Mouse (Mus musculus) right cerebral cortex, adult 18-20 months (tissue): Measurements from ENCODE around the gene Atp1a1.
A peak's percentile ranks its signal among the peaks of the same experiment; 100 is the strongest.

Source experiments
- DNase-seq: peaks from one replicate; pipeline ENCODE4 v3.0.0; 2022; ENCODE audit warnings: mixed read lengths

Atp1a1 gene

DNA sequence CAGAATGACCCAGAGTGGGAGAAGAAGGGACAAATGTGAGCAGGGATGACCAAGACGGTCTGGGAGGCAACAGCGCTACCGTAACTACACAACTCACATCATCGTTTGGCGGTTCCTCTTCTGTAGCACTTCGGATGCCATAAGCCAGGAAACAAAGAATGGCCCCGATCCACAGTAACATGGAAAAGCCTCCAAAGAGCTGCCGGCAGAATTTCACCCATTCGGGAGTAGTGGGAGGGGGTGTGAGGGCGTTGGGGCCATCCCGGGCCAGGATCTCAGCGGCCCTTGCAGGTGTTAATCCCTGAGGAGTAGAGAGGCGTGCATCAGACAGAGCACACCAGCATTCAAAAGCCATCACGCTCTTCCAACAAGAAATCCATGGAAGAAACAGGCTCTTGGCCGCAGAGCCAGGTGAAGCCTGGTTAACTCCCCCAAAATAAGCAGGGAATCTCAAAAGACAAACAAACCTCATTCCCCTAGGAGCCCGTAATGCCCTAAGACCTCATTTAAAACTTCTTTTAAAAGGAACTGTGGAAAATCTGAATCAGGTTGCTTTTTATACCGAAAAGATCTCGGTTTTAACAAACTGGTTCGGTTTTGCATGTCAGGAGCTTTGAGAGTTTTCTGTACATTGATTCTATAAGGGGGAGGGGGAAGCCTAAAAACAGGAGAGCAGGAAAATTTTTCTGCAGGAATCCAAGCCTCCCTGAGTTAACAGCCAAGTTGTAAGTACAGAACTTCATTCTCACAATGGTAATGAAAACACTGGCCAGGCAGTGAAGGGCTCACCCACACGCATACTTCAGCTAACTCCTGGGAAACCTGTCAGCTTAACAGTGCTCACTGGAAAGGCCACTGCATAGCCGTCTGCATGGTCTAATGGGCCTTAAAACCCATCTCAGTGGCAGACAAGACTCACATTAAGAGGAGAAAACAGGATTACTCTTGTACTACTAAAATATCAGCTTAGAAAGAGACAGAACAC lies 11.9 kb downstream of the Atp1a1 start:
- DNase-seq: no peak

DNA sequence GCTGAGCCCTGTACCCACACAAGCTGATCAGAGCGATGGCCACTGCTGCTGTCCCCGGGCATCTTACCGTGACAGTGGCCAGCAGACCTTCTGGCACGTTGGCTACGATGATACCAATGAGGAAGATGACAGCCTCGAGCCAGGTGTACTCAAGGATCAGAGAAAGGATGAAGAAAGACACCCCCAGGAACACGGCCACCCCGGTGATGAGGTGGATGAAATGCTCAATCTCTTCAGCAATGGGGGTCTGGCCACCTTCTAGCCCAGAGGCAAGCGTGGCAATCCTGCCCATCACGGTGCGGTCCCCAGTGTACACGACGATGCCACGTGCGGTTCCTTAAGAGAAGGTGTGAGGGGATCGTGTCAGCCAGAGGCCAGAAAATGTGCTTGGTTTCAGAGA lies 14.1 kb downstream of the Atp1a1 start:
- DNase-seq: no peak

DNA sequence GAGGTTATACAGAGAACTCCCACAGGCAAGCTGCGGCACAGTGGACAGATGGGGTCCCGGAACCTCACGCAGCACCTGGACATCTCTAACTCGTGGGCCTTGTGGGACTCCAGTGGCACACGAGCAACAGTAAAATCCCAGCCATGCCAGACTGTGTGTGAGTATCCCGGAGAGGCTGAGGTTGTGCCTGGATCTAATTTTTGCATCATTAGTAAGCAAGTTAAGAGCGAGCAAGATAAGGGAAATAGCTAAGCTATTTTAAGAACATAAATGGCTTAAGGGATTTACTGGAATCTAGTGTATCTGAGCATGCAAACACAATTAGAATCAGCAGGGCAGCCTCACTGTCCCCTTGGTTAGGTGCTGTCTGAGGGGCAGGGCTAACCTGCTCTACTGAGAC lies 16.2 kb downstream of the Atp1a1 start:
- DNase-seq: no peak

DNA sequence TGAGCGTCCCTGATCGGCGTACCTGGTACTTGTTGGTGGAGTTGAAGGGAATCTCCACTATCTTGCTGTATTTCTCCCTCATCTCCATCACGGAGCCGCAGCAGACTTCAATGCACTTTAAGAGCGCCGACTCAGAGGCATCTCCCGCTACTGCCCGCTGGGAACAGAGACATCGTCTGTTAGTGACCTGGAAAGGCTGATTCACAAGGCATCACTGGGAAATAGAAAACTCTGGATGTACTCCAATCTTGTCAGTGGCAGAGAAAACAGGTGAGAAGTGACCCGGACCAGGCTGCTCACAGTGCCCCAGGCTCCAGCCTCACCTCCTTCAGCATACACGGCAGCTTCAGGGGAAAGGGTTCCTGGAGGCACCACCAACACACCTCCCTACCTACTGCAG lies 17.7 kb downstream of the Atp1a1 start:
- DNase-seq: no peak

DNA sequence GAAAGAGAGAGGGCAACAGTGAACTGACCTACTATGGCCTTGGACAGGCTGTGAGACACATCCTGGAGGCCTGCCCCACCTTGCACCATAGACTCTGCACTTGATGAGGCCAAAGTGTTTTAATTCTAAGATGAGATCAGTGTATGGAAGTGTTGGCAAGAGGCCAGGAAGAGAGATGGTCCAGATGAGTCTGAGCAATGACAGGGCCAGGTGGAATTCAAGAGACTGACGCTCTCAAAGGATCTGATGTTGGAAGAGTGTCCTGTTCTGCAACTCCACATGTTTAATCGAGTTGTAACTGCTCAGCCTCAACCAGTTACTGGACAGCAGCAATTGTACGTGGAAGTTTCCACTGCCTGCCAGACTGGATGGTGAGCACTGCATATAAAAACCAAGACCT lies 26.4 kb downstream of the Atp1a1 start:
- DNase-seq: no peak

DNA sequence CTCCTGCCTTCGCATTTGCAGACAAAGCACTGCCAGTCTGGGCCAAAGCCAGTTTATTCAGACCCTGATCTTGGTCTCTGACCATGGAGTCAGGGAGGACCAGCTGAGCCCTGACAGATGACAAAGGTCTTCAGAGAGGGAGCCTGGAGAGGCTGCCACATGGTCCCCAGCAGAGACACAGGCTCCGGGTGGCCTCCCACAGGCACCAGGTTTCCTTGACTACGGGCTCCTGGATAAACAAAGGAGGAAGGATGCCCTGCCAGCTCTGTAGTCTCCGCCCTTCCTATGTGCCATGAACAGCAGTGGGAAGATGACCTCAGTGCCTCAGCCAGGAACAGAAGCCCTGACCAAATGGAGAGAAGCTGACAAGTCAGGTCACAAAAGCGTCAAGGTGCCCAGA lies 27.1 kb downstream of the Atp1a1 start:
- DNase-seq: peak; percentile 55

DNA sequence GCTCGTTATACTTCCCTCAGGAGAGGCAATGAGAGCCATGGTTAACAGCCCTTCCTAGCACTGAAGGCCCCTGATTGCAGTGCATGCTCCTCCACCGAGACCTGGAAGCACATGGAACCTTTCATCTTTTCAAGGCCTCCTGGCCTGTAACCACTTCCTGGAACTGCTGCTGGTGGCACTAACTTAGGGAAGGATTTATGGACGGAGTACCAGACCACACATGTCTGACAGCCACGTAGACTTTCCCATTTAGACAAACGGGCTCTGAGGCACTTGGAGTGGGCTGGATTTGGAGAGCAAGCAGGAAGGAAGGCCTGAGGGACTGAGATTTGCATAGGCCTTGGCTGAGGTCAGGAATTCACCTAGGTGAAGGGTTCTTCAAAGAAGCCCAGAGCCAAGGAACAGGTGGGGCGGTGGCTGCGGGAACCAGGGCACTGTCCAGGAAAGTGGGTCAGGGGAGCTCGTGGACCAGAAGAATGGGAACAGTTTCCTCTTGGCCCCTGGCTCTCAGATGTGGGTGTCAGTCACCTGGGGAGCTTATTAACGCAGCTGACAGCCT lies 28.9 kb downstream of the Atp1a1 start:
- DNase-seq: no peak

DNA sequence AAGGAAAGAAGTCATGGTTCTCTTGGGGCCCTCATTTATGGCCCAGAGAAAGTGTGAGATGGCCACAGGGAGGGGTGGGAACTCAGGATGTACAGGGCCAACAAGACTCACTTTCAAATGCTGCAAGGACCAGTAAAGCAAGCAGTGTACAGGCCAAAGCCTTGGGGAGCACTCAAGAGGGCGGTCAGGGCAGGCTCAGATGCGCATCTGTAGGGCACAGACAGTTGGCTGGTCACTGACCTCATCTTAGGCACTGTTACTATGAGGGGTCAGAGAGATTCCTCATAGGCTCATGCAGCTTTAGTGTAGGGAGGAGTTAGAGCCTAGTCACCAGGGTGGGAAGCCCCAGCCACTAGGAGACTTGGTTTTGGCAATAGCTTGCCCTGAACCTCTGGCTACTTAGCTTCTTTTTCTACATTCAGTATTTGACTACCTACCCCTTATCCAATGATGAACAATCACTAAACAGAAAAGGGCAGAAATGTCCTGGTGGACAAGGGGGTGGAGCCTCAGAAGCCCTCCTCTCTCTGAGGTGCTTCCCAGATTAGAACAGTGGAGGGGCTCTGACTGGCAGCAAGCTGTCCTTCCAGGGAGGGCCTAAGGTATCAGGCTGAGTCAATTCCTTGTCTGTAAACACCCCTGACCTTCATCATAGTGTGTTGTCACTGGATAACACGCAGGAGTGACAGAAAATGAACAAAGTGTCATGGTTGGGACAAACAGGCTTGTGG lies 29.9 kb downstream of the Atp1a1 start:
- no peak for DNase-seq

DNA sequence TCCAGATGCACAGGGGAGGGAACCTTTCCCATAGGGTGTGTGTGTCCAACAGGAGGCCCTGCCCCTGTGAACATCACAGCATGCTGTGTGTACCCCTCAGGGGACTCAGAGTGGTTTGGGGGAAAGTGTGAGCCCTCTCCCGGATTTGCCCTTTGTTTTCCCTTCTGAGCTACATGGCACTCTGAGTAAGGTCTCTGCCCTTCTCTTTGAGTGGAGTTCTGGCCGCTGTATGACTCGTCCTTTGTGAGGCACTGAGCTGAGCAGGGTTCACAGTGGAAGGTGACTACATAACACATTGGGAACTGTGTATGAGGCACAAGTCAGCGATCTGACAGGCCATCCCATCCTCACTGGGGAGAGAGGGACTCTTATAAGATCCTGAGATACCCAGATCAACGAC lies 31.5 kb downstream of the Atp1a1 start:
- no peak for DNase-seq

DNA sequence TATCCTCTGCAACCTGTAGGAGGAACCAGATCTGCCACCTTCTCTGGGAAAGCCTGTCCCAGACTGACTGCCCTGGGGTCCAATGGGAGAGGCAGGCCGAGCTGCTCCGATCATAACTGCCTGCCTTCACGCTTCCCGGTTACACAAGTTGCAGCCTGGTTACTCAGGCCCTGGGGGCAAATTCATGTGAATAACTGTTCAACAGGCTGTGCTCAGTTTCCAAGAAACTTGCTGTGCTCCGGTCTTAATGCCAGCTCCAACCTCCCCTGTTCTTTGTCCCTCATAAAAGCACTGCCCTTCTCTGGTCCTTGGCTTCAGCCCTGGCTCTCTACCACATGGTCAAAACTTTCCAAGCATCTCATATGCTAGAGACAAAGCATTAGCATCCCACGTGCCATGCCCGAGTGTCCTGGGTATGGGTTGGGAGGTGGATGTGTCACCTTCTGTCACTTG lies 32.3 kb downstream of the Atp1a1 start:
- DNase-seq: no peak

DNA sequence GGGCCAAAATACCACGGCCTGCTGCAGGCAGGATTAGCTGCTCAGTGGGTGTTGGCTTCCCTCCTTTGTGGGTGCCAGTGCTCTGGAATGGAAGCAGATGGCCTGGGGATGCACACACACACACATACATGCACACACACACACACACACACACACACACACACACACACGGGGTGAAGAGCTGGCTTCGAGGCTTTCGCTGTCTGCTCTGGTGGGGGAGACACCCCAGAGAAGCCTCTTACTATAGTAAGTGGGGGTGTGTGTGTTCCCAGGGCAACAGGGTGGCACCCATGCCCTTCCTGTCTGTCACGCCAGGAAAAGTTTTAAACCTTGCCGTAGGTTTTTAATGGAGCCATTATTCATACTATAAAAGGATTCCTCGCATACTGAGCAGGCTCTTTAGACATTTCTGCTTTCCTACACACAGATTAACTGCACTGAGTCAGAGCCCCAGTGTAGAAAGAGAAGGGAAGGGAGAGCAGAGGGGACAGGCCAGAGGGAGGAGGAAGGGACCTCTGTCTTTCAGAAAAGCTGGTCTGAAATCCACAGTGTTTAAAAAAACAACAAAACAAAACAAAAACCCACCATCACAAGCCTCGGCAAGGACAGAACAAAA lies 32.9 kb downstream of the Atp1a1 start:
- DNase-seq: no peak

DNA sequence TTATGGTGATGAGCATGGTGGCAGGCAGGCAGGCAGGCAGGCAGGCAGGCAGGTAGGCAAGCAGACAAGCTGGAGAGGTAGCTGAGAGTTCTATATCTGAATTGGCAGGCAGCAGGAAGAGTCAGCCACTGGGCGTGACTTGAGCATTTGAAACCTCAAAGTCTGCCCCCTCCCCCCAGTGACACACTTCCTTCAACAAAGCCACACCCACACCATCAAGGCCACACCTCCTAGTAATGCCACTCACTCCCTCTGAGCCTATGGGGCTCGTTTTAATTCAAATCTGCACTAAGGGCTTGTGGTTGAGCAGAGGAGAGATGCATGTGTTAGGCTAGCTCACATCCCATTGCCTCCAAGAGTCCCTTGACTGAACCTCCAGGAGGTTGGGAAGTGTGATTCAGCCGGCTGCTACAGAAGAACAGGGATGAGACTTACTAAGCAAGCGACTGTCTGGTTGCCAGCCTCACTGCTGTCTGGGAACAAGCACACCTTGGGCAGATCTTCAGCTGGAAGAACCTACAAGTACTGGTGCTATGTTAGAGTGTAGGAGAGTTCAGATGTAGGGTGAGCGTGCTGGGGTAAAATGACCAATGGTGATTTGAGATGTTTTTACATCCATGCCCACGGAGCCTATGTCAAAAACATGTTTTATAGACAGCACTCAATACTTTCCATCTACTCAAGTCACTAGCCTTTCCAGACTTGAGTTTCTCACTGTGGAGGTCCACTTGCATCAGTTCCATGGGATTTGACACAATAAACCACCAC lies 33.6 kb downstream of the Atp1a1 start:
- DNase-seq: no peak

DNA sequence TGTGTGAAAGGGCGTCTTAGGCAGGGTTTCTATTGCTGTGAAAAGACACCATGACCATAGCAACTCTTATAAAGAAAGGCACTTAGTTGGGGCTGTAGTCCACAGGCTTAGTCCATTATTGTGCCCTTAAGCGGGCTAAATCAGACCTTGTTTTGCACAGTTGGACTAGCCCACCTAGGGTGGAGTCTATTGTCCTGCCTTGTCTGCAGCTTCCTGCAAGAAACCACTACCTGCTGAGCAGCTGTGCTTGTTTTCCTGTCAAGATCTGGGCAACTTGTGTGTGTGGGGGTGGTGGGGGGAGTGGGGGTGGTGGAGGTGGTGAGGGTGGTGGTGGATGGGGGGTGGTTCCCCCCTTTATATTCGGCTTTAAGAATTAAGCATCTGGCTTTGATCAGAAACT lies 34.2 kb downstream of the Atp1a1 start:
- DNase-seq: no peak

DNA sequence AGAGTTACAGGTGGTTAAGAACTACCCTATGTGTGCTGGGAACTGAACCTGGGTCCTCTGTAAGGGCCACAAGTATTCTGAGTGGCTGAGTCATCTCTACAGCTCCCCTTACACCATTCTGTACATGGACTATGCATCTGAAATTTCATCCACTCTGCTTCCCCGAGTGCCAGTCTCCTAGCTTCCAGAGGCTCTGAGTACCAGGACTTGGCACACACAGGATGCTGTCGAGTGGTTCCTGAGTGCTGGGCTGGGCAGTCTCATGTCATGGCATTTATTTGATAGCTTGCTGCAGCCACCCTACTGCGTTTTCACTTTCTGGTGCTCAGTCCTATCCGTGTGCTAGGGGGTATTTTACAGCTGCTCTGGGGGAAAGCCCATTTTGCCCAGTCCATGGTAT lies 35.9 kb downstream of the Atp1a1 start:
- no peak for DNase-seq

DNA sequence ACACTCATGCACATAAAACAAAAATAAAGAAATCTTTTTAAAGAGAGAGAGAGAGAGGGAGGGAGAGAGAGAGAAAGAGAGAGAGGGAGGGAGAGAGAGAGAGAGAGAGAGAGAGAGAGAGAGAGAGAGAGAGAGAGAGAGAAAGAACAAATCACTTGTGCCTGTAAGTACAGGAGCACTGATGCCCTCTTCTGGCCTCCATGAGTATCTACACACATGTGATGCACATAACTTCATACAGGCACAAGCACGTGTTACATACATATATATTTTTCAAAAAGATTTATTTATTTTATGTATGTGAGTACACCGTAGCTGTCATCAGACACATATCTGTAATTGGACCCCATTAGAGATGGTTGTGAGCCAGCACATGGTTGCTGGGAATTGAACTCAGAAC lies 40.5 kb downstream of the Atp1a1 start:
- DNase-seq: no peak

DNA sequence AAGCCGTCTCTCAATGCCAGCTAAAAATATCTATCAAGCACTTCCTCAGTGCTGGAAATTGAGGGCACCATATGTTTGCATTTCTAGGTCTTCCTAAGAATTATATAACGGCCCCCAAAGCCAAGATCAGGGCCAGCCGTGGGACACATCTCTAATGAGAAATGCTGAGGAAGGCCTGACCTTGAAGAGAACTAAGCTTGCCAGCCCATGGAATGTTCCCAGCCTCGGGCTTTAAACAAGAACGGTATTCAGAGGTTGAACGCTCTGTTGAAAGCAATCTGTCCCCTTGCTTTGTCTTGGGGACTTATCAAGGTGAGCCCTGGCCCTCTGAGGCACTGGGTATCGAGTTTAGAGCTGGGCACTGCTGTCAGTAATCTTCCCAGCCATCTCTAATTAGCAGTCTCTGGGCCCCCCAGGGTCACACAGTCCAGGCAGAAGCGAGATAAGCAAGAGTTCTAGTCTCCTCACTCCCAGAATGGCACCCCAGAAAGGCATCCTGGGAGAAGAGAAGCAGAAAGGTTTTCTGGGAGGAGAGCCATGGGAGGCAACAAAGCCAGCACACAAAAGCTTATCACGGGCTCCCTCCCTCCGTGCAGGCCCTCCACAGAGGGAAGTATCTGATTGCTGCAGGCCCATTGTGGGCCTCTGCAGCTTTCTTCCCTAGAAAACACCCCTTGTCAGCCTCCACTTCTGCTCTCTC lies 41.8 kb downstream of the Atp1a1 start:
- DNase-seq: no peak

DNA sequence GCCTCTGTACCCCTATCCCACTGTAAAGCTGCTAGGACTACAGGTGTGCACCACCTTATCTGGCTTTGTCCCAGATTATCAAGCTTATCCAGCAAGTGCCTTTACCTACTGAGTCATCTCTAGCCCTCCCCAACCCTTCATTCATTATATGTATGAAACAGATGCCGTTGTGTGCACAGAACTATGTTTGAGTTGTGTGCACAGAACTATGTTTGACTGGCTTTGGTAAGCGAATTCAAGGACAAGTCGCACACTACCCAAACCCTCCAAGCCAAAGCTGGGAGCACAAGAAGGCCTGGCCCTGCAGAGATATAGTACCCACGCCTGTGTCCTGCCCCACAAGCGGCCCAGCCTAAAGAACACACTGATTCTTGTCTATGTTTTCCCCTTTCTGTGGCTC lies 42.5 kb downstream of the Atp1a1 start:
- no peak for DNase-seq

DNA sequence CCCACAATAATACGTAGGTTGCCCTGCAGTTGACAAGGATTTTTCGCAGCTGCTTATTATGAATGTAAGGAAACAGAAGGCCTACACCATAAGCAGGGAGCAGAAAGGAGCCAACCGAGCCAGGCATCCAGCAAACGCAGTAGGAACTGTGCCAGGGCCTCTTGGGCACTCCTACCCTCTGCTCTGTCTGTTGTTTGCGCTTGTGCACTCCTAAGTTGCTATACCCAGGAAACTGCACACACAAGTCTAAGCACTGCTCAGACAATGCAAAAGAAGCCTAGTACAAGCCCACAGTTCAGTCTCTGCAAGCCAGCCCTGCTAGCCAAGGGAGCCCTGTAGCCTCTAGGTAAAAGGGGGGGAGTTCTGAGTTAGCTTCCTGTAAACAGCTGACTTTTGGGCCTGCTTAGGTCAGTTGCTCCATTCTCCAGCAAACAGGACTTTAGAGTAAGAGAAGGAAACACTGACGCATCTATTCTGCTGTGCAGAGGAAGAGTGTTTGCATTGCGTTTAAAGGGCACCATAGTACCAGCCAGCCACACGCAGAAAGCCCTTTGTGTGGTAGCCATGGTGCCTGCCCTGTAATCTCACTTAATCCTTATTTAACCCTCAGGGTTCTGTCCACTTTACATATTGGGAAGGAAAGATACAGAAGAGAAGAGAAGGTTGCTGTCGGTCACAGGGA lies 43.5 kb downstream of the Atp1a1 start:
- DNase-seq: no peak

DNA sequence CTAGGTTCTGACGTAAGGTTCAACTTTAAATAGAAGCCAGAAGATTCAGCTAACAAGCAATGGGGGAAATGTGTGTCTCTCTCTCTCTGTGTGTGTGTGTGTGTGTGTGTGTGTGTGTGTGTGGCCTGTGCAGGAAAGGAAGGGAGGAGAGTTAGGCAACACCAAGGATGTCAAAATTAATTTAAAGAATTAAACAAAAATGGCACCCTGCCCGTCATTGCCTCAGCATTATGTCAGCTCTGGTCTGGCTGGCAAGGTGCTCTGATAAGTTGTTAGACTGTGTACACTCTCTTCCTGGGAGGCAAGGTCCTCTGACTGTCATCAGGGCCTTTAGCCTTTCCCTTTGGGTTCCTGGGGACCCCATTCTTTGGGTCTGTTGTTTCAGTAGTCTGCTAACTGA lies 47.8 kb downstream of the Atp1a1 start:
- no peak for DNase-seq

DNA sequence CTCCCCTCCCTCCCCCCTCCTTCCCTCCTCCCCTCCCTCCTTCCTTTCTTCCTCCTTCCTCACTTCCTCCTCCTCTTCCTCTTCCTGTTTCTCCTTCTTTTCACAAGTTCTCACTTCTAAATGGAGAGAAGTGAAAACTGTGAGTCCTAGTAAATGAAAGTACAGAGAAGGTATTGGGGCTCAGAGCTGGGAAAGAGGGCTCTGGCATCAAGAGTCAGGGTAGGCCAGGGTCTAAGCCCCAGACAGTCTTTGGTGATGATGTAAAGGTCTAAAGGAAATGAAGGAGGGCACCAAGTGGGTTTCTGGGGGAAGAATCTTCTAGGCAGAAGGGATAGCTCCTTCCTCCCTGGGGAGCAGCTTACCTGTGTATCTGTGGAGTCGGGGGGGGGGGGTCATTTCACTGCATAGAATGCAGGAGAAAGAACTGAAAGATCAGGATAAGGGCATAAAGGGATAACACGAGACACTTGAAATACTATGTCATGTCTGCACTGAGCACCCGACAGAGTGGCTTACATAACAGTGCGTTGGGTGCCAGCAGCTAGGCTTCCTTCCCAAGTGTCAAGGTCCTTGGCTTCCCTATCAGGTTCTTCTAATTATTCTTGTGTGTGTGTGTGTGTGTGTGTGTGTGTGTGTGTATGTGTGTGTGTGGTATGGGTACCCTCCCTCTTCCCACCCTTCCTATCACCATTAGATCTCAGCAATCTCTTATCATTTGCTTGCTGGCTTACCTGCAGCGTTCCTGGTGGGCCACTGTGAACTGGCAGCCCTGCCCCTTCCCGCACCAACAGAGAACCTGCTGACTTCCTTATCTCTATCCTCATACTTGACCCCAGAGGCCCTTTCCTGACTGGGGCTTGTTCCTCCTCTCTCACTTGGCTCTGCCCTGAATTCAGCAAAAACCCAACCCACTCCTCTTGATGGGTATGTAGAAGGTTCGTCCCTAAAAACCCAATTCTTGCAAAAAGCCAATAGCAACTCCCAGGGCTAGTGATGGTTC lies 51.6 kb downstream of the Atp1a1 start:
- DNase-seq: no peak
